Mouse (Mus musculus): ENCODE measurements around the gene Amh.
"Not testable (repeated sequence)": the region's sequence is repeated elsewhere in the genome, so short reads cannot be mapped to it uniquely, and the experiment has no call there.

Amh gene

DNA sequence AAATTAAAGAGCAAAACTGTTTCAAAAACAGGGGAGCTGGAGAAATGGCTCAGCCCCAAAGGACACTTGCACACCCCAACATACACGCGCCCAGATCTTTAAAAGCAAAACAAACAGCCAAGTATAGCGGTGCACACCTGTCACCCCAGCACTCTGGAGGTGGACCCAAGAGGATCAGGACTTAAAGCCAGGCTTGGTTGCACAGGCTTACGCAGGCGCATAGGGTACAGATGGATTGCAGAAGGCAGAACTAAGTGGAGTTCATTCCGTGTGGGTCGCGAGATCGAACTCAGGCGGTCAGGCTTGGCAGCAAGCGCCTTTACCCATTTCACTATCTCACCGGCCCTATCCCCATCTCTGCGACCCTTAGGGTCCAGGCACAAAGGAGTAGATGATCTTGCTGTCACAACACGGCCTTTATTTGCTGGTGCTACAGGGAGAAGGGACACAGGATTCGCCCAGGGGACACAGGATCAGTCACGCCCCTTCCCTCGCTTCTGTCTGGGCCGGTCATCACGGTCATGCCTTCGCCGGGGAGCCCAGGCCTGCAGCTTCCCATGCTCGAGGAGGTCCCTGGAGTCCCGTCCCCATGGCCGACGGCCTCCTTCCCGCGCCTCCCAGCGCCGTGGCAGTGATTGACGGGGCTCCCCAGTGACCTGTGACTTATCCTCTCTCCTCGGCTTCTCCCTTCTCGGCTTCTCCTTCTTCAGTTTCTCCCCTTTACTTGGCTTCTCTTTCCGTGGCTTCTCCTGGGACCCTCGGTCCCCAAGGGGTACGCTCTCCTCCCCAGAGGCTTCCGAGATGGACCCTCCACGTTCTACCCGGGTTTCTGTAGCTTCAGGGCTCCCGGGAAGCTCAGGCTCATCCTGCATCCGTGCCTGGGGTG is 3.3 kb downstream of the Amh start:
- no peak for DNase-seq

DNA sequence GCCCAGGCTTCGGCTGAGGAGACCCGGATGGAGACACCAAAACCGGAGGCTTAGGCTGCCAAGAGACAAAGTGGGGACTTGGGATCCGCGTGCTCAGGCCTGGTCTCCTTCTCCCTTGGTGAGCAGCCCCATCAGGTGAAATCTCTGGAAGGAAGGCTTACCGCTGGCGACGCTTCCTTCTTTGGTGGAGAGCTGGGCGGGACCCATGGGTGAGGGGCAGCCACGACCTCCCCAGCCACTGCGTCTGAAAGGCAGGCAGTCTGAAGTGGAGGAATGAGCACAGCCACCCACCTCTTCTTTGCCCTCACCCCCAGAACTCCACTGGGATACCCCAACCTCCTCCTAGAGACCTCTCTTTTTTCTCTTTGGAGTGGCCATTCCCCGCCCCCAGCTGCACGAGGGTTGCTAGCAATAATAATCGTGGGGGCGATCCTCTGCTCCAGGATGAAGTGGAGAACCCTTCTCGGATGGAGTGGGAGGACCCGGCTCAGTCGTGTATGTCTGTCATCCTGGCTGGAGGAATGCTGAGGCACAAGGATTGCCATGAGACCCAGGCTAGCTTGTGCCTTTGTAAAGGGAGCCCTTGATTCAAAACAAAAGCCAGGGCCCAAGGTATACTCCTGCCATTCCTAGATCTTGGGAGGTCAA is 4.1 kb downstream of the Amh start:
- DNase-seq, result no peak

DNA sequence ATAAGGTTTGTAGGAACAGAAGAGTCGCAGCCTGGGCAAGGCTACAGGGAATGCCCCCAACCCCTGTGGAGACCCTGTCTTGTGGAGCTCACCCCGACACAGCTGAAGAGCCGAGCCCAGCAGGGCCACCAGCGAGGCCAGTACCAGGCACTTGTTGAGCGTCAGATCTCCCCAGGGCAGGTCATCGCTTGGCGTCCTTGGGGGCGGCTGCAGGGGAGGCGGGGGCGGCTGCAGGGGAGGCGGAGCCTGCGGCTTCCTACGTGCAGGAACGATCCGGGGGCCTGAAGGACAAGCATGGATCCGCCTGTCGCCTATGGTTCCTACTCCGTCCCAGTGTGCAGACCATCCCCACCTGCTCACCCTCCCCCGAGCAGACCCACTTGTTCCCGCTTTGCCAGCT is 5.0 kb downstream of the Amh start:
- DNase-seq, result no peak

DNA sequence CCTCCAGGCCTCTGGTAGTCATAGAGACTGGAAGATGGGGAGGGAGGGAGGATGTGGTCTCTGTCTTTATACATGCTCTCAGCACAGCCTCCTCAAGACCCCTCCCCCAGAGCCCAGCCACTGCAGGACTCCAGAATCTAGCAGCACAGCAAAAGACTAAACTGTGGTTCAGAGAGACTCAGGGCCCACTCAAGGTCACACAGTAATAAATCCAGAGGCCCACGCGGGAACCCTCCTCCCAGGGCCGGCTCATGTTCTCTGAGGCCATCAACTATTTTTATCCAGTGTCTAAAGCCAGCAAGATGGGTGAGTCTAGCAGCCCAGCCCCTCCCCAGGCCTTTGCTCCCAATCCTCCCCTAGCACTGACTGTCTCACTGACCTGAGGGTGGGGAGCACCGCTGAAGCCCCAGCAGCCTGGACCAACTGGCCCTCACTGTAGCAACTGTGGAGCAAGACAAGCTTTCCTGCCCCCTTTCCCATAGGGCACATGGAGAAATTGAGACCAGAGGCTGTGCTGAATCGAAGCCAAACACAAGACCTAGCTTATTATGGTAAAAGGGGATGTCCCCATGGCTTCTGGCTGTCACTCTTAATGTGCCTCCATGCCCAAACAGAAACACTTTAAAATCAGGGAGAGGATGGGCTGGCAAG is 7.5 kb downstream of the Amh start:
- no peak for DNase-seq

DNA sequence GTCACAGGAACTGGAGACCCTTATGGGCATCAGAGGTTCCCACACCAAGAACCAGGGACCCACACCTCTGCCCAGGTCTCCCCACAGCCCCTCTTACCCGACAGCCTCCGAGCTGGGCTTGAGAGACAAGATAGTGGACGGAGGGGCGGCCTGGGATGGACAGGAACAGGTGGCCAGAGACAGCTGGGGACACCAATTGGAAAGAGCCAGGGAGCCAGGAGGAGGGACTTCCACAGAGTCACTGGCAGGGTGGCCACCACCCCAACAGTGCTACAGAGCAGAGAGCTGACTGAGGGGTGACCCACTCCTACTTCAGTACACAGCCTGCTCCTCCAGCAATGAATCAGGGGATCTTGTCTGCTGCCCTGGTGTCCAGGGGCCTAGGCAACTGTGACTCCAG is 8.3 kb downstream of the Amh start, which contains the start of gene Jsrp1:
Gene Jsrp1 (minus strand): TSS at position 133 of the 400 bp plus-strand sequence.
- no peak for DNase-seq

DNA sequence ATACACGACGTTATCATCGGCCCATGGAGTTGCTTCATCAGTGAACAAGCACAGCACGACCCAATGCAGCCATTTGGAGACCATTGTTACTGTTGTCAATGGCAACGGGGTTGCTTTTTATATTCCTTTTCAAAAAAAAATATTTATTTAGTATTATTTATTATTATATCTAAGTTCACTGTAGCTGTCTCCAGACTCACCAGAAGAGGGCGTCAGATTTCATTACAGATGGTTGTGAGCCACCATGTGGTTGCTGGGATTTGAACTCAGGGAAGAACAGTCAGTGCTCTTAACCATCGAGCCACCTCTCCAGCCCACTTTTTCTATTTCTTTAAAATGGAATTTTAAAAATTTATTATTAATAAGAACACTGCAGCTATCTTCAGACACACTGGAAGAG is 9.8 kb downstream of the Amh start:
- no peak for DNase-seq

DNA sequence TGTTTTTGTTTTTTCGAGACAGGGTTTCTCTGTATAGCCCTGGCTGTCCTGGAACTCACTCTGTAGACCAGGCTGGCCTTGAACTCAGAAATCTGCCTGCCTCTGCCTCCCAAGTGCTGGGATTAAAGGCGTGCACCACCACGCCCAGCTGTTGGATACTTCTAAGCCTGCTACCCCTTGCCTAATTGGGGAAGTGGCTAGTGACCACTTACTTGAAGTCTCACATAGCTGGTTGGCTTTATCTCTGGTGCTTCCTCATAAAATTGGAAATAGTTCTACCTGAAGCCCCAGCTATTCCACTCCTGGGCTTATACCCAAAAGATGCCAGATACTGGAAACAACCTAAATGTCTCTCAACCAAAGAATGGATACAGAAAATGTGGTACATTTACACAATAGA is 11.3 kb downstream of the Amh start:
- not testable (repeated sequence) for DNase-seq

DNA sequence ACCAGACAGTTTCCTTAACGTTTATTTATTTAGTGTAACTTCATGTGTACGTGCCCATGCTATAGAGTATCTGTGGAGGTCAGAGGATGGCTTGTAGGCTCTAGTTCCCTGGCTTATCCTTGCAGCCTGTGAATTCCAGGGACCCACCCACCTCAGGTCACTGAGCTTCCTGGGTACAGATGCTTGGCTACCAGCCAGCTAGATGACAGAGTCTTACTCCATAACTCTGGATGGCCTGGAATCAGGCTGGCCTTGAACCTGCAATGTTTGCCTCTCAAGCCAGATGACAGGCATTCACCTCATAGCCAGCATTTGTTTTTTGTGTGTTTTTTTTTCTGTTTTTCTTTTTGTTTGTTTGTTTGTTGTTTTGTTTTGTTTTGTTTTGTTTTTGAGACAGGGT is 12.1 kb downstream of the Amh start:
- DNase-seq, result no peak

DNA sequence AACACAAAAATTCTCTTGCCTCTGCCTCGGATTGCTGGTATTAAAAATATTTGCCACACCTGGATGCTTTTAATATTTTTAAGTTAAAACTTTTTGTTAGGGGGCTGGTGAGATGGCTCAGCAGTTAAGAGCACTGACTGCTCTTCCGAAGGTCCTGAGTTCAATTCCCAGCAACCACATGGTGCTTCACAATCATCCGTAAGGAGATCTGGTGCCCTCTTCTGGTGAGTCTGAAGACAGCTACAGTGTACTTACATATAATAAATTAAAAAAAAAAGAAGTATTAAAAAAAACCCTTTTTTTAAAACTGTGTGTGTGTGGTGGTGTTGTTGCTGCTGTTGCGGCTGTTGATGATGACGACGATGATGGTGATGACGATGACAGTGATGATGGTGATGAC is 12.9 kb downstream of the Amh start:
- DNase-seq, result not testable (repeated sequence)

DNA sequence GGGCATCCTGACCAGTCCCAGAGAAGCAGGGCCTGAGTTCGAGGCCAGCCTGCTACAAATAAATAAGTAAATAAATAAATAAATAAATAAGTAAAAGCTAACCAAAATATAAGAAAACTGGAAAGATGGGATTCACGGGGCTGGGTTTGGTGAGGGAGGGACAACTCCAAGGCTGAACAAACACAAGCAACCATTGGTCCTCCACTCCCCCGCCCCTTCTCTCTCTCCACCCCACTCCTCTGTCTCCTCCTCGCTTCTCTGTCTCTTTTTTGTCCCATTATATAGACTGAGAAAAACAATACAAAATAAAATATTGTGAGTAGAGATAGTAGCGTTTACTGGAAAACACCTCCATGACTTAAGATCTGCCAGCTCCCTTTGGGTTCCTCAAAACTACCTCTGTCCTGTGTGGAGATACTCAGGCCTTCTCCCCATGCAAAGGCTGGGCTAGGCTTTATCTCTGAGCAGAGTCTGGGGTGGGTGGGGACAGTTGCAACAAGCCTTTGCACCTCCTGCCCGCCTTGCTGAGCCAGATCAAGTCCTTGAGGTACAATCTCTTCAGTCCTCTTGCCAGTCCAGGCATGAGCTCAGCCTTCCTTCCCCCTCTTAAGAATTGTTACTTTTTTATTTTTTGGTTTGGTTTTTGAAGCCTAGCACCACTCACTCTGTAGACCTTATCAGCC is 13.7 kb downstream of the Amh start:
- DNase-seq, result no peak

DNA sequence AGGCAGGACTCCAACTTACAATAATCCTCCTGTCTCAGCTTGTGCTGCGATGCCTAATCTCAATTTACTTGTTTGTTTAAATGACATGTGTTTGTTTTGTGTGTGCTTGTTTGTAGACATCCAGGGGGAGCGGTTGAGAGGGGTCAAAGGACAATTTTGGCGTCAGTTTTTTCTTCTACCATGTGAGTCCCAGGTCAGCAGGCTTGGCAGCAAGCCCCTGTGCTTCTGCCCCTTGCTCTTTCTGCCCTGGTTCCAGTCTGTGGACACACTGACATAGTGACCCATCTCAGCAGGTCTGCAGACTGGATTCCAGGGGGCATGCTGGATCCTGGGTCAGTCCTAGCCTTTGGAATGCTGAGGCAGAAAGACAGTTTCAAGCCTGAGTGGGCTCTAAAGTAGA is 14.4 kb downstream of the Amh start:
- no peak for DNase-seq

DNA sequence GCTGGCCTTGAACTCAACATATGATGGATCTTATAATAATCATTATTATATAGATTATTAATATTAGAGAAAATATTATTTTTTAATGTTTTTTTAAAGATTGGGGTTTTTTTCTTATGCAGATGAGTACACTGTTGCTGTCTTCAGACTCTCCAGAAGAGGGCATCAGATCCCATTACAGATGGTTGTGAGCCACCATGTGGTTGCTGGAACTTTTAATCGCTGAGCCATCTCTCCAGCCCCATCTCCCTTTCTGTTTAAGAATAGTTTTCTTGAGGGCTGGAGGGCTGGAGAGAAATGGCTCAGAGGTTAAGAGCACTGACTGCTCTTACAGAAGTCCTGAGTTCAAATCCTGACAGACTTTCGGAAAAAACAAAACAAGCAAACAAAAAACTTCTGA is 16.9 kb downstream of the Amh start:
- peak; percentile 35 for DNase-seq

DNA sequence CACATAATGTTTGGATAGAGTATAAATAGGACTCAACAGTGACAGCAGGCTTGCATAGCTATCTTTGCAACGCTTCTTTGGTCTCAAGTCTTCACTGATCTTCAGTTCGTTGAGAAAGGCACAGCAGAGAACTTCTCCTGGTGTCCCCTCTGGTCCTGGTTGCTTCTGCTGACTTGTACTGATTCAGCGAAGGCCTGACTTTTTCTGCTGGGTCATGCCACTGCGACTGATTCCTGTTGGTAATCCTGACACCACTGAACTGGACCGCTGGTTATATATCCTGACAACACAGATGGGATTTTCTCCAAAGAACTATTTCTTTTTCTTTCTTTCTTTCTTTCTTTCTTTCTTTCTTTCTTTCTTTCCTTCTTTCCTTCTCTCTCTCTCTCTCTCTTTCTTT is 17.5 kb downstream of the Amh start:
- DNase-seq, result no peak

DNA sequence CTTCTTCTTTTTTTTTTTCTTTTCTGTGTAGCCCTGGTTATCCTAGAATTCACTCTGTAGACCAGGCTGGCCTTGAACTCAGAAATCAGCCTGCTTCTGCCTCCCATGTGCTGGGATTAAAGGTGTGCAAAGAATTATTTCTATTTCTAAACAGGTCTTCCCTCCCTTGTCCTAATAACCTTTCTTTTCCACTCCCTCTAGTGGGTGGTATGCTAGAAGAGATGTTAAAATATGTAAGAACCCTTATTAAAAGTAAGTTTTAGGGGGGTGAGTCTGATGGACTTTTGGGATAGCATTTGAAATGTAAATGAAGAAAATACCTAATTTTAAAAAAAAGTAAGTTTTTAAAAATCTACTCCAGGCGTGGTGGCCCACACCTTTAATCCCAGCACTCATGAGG is 18.3 kb downstream of the Amh start:
- no peak for DNase-seq

DNA sequence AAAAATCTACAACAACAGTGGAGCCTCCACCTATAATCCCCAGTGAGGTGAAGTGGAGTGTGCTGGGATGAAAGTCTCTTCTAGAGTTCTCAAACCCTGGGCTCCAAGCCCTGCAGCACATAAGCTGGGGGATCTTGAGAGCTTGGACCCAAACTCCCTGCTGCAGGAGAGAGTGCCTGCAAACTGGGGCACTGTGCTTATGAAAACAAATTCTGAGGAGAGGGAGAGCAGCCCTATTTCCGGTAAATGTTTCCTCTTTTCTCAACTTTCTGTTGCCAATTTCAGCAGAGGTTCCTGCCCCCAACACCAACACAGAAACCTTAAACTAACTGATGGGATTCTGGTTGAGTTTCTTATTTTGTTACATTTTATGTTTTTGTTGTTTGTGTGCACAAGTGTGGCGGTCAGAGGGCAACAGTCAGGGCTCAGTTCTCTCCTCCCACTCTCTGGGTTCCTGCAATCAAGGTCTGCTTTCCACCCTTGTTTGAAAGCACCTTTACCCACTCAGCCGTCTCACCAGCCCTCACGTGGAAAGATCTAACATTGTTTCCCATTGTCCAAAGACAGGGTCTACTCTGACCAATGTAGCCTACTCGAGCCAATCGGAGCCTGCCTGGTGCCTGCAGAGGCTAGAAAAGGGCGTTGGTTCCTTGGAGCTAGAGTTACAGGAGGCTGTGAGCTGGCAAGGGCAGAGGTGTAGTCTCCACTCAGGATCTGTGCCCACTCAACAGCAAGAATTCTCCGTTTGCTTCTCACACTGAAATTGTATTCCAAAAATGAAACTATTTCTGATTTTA is 19.0 kb downstream of the Amh start:
- no peak for DNase-seq

DNA sequence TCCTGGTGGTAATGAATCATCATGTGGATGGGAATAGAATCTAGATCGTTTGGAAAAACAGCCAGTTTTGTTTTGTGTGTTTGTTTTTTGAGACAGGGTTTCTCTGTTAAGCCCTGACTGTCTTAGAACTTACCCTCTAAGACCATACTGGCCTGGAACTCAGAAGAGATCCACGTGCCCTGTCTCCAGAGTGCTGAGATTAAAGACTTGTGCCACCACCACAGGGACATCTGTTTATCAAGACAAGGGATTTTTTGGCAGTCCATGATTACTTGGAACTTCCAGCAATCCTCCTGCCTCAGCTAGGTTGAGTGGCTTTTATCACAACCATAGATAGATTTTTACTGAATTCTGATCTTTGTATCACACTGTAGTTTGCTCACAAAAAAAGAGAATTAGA is 19.8 kb downstream of the Amh start:
- no peak for DNase-seq

DNA sequence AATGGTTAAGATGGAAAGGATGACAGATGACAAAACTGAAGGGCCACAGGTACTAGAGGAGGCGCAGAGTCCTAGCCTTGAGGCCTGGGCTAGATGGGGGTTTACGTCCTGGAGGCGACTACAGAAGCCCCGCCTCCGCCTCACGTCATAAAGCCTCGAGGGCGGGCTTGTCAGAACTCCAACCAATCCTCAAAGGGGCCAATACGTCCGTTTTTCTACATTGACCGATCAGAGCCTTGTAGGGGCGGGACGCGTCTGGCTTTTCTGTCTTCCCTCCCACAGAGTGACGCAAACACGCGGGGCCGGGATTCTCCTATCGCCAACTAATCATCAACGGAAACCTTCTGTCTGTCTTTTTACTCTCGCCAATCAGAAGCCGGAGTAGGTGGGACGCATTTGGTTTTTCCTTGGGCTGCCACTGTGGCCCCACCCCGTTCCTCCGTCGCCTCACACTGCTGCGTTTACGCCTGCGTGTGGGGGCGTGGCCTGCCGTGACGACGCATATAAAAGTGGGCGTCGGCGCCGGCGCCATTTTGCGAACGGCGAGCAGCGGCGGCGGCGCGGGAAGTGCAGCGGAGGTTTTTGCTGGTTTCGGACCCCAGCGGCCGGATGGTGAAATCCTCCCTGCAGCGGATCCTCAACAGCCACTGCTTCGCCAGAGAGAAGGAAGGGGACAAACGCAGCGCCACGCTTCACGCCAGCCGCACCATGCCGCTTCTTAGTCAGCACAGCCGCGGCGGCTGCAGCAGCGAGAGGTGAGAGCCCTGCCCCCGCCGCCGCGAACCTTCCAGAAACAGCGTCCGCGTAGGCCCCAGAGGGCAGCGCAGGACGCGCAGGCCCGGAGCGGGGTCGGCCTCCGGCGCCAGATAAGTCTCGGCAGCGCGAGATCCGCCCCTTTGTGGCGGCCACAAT is 21.4 kb downstream of the Amh start, which contains the start of gene Oaz1:
Gene Oaz1 (plus strand): TSS at position 506 of the 912 bp plus-strand sequence.
- peak; percentile 99 for DNase-seq

DNA sequence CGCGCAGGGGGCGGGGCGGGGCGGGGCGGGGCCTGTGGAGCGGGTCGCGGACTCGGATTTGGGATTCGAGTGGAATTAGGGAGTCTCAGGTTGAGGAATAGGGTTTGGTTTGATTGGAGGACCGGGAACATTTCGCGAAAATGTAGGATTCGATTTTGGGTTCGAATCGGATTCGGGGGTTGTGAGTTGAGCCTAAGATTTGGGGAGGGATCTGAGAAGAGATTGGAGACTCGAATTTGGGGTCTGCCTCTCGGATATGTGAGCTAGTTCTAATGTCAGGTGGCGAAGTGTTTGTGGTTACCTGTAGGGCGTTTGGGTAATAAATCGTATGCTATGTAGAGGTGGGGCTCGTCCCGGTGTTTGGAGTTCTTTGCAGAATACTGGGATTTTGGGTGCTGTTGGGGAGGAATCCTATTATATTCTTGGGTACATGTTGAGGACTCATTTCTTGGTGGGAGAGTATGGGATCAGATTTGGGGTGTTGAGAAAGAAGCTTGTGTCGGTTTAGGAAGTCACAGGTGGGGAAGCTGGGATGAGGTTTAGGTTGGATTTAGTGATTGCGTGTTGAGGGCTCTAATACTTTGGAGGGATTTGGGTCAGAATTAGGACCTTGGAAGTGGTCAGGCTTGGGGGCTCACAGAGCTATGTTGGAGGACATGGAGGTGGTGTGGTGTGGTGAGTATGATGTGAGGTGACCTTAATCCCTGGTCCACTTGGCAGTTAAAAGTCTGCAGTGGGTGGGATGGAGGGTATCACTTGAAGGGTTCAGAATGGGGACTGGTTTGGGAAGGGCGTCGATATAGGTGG is 22.2 kb downstream of the Amh start:
- DNase-seq, result no peak

DNA sequence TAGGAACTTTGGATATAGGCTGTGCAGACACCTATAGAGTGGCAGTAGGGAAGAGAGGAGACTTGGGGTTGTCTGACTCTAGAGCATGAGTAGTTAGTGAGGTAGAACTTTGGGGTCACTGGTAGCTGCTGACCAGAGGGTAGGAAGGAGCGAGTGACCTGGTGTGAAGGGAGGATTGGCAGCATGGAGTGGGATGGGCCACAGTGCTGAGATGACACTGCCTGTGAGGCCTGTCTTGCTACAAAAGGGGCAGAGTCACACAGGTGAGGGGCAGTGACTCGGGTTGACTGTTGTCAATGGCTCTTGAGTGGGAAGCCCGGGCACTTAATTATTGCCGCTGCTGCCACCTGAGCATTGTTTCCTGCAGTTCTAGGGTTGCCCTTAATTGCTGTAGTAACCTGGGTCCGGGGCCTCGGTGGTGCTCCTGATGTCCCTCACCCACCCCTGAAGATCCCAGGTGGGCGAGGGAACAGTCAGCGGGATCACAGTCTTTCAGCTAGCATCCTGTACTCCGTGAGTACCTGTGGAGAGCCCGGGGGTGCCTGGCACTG is 22.9 kb downstream of the Amh start:
- no peak for DNase-seq

DNA sequence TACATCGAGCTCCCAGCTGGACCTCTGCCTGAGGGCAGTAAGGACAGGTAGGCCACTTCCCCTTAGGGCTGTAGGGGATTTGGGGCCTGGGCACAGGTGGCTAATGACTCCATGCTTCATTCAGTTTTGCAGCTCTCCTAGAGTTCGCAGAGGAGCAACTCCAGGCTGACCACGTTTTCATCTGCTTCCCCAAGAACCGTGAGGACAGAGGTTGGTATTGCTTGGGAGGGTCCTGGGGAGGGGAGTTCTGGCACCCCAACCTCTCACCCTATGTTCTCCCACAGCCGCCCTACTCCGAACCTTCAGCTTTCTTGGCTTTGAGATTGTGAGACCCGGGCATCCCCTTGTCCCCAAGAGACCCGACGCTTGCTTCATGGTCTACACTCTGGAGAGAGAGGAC is 23.5 kb downstream of the Amh start:
- DNase-seq, result not testable (repeated sequence)
